Mouse (Mus musculus): ENCODE measurements around the gene Ramp2.

- no peak for TF ChIP-seq CTCF (IDR thresholded peaks at IDR 0.05; ENCODE audit: insufficient read depth, low read length)
- TF ChIP-seq POLR2A (IDR thresholded peaks at IDR 0.05; ENCODE audit: borderline replicate concordance, extremely low read depth, low read depth, low read length): no peak
Observed at GRCm38 (mm10) chr11:101283805-101284204, 38.0 kb downstream of the Ramp2 start.
